Mouse (Mus musculus): ENCODE measurements at regions not wholly inside any gene's neighbourhood (a gene's known extent, or its start where the extent isn't known, plus 50 kb on each side); places are given as distances from the start of the nearest gene placed in this dataset.
"Not testable (repeated sequence)": the region's sequence is repeated elsewhere in the genome, so short reads cannot be mapped to it uniquely, and the experiment has no call there.

GRCm38 (mm10) chr14:48799442-48800099 is 126.0 kb upstream of the Otx2 start:
- no peaks in the 10 kb centered on the region for H3K9me3 ChIP-seq
- H3K4me1 ChIP-seq = no peaks in the 10 kb centered on the region
- H3K4me3 ChIP-seq = no peak overlapping the region
- H3K4me2 ChIP-seq = no peak overlapping the region
- H3K27me3 ChIP-seq = no peaks in the 10 kb centered on the region
- H3K36me3 ChIP-seq = no peaks in the 10 kb centered on the region
- no peak overlapping the region for H3K9ac ChIP-seq
- ATAC-seq (ENCODE audit: borderline replicate concordance, extremely low read depth, low FRiP score, low TSS enrichment) = no peak
- WGBS = 54% methylated on average over 10 of the region's 10 CpGs
- H3K27ac ChIP-seq = no peak overlapping the region

GRCm38 (mm10) chr14:48791507-48791906 is 117.9 kb upstream of the Otx2 start:
- no peaks in the 10 kb centered on the region for H3K27me3 ChIP-seq
- no peak for ATAC-seq (ENCODE audit: borderline replicate concordance, extremely low read depth, low FRiP score, low TSS enrichment)
- no peaks in the 10 kb centered on the region for H3K4me1 ChIP-seq
- H3K4me2 ChIP-seq = no peak overlapping the region
- no peaks in the 10 kb centered on the region for H3K36me3 ChIP-seq
- no peak overlapping the region for H3K27ac ChIP-seq
- WGBS = 83% methylated on average over 5 of the region's 5 CpGs
- no peak overlapping the region for H3K9ac ChIP-seq
- H3K9me3 ChIP-seq = no peaks in the 10 kb centered on the region
- H3K4me3 ChIP-seq = no peak overlapping the region

GRCm38 (mm10) chr14:48779327-48779726 is 105.7 kb upstream of the Otx2 start:
- H3K27ac ChIP-seq = no peak overlapping the region
- H3K4me2 ChIP-seq = no peak overlapping the region
- no peaks in the 10 kb centered on the region for H3K36me3 ChIP-seq
- H3K9me3 ChIP-seq = no peaks in the 10 kb centered on the region
- ATAC-seq (ENCODE audit: borderline replicate concordance, extremely low read depth, low FRiP score, low TSS enrichment) = no peak
- no peak overlapping the region for H3K4me3 ChIP-seq
- 72% methylated on average over 1 of the region's 1 CpGs for WGBS
- no peak overlapping the region for H3K9ac ChIP-seq
- H3K4me1 ChIP-seq = no peaks in the 10 kb centered on the region
- H3K27me3 ChIP-seq = no peaks in the 10 kb centered on the region

GRCm38 (mm10) chr14:48770832-48771231 is 97.2 kb upstream of the Otx2 start:
- Histone ChIP-seq H3K27ac (no peak overlapping the region), H3K36me3 (no peaks in the 10 kb centered on the region), H3K4me3 (no peak overlapping the region), H3K9ac (no peak overlapping the region), H3K27me3 (no peaks in the 10 kb centered on the region), H3K4me2 (no peak overlapping the region), H3K4me1 (no peaks in the 10 kb centered on the region), H3K9me3 (no peaks in the 10 kb centered on the region)
- ATAC-seq (ENCODE audit: borderline replicate concordance, extremely low read depth, low FRiP score, low TSS enrichment) = no peak
- WGBS = 50% methylated on average over 9 of the region's 9 CpGs

- H3K27me3 ChIP-seq = no peaks in the 10 kb centered on the region
- H3K9me3 ChIP-seq = no peaks in the 10 kb centered on the region
- H3K9ac ChIP-seq = no peak overlapping the region
- H3K4me3 ChIP-seq = no peak overlapping the region
- no peak overlapping the region for H3K27ac ChIP-seq
- WGBS = 83% methylated on average over 5 of the region's 5 CpGs
- H3K4me2 ChIP-seq = no peak overlapping the region
- no peaks in the 10 kb centered on the region for H3K36me3 ChIP-seq
- ATAC-seq (ENCODE audit: borderline replicate concordance, extremely low read depth, low FRiP score, low TSS enrichment) = no peak
- H3K4me1 ChIP-seq = no peaks in the 10 kb centered on the region
Observed at GRCm38 (mm10) chr14:48762691-48763090, 89.1 kb upstream of the Otx2 start.

GRCm38 (mm10) chr14:48761002-48761648 is 87.5 kb upstream of the Otx2 start:
- 57% methylated on average over 7 of the region's 7 CpGs for WGBS
- no peaks in the 10 kb centered on the region for H3K4me1 ChIP-seq
- ATAC-seq (ENCODE audit: borderline replicate concordance, extremely low read depth, low FRiP score, low TSS enrichment) = no peak

GRCm38 (mm10) chr14:48755096-48755495 is 81.5 kb upstream of the Otx2 start:
- not testable (repeated sequence) for H3K27ac ChIP-seq; H3K4me2 ChIP-seq; H3K4me1 ChIP-seq; H3K4me3 ChIP-seq; H3K9me3 ChIP-seq; H3K9ac ChIP-seq; ATAC-seq (ENCODE audit: borderline replicate concordance, extremely low read depth, low FRiP score, low TSS enrichment); H3K36me3 ChIP-seq
- WGBS = 92% methylated on average over 5 of the region's 5 CpGs
- H3K27me3 ChIP-seq = peaks cover 25% of the 10 kb centered on the region

More at GRCm38 (mm10) chr14:48761002-48761648, 87.5 kb upstream of the Otx2 start:
- no peak overlapping the region for H3K4me2 ChIP-seq
- H3K36me3 ChIP-seq = no peaks in the 10 kb centered on the region
- no peaks in the 10 kb centered on the region for H3K9me3 ChIP-seq
- H3K9ac ChIP-seq = no peak overlapping the region
- H3K27me3 ChIP-seq = no peaks in the 10 kb centered on the region
- no peak overlapping the region for H3K27ac ChIP-seq
- H3K4me3 ChIP-seq = no peak overlapping the region

GRCm38 (mm10) chr14:48754080-48754720 is 80.6 kb upstream of the Otx2 start:
- Histone ChIP-seq H3K4me1 (no peaks in the 10 kb centered on the region), H3K36me3 (no peaks in the 10 kb centered on the region), H3K4me2 (no peak overlapping the region), H3K27ac (no peak overlapping the region), H3K4me3 (no peak overlapping the region), H3K9ac (no peak overlapping the region), H3K9me3 (no peaks in the 10 kb centered on the region), H3K27me3 (peaks cover 25% of the 10 kb centered on the region)
- 29% methylated on average over 11 of the region's 11 CpGs for WGBS
- ATAC-seq (ENCODE audit: borderline replicate concordance, extremely low read depth, low FRiP score, low TSS enrichment) = no peak

- WGBS = 42% methylated on average over 10 of the region's 10 CpGs
- ATAC-seq (ENCODE audit: borderline replicate concordance, extremely low read depth, low FRiP score, low TSS enrichment) = no peak
- Histone ChIP-seq H3K4me3 (no peak overlapping the region), H3K27ac (no peak overlapping the region), H3K27me3 (peaks cover 25% of the 10 kb centered on the region), H3K9me3 (no peaks in the 10 kb centered on the region), H3K4me2 (no peak overlapping the region), H3K9ac (no peak overlapping the region), H3K4me1 (no peaks in the 10 kb centered on the region), H3K36me3 (no peaks in the 10 kb centered on the region)
Observed at GRCm38 (mm10) chr14:48753517-48754079, 80.0 kb upstream of the Otx2 start.

- WGBS = 68% methylated on average over 7 of the region's 7 CpGs
- Histone ChIP-seq H3K4me1 (no peaks in the 10 kb centered on the region), H3K27ac (no peak overlapping the region), H3K9ac (no peak overlapping the region), H3K4me2 (no peak overlapping the region), H3K4me3 (no peak overlapping the region), H3K36me3 (no peaks in the 10 kb centered on the region), H3K9me3 (no peaks in the 10 kb centered on the region), H3K27me3 (peaks cover 25% of the 10 kb centered on the region)
- ATAC-seq (ENCODE audit: borderline replicate concordance, extremely low read depth, low FRiP score, low TSS enrichment) = no peak
Observed at GRCm38 (mm10) chr14:48753084-48753483, 79.5 kb upstream of the Otx2 start.

- Histone ChIP-seq H3K27me3 (peaks cover 25% of the 10 kb centered on the region), H3K4me2 (peak overlapping the region; percentile 27), H3K36me3 (no peaks in the 10 kb centered on the region), H3K4me1 (no peaks in the 10 kb centered on the region), H3K9me3 (no peaks in the 10 kb centered on the region), H3K4me3 (no peak overlapping the region), H3K27ac (no peak overlapping the region), H3K9ac (no peak overlapping the region)
- ATAC-seq (ENCODE audit: borderline replicate concordance, extremely low read depth, low FRiP score, low TSS enrichment) = no peak
- 35% methylated on average over 8 of the region's 8 CpGs for WGBS
Observed at GRCm38 (mm10) chr14:48752579-48752905, 78.9 kb upstream of the Otx2 start.
